Mouse (Mus musculus): ENCODE data around the gene Nupr1. TPM values are rescaled to one million over a fixed set of nuclear protein-coding genes. Genes with fewer than 3 reads are reported as not detected.

The Nupr1 gene
- polyA plus RNA-seq, 1 experiment, result not detected

GRCm38 (mm10) chr7:126668452-126668851 is 37.8 kb upstream of the Nupr1 start:
- Histone ChIP-seq H3K27ac (ENCODE audit: insufficient read depth, low read depth, low read length) (no peak overlapping the region), H3K4me3 (ENCODE audit: insufficient read depth, low read depth, low read length) (no peak overlapping the region), H3K4me1 (ENCODE audit: control insufficient read depth, insufficient read depth, low read length) (no peaks in the 10 kb centered on the region)
- WGBS, result 71% methylated on average over 5 of the region's 5 CpGs
- TF ChIP-seq POLR2A (IDR thresholded peaks at IDR 0.05; ENCODE audit: insufficient read depth, low read depth, low read length), result no peak
- TF ChIP-seq CTCF (IDR thresholded peaks at IDR 0.05; ENCODE audit: insufficient read depth, low read depth, low read length), result no peak

- TF ChIP-seq CTCF (IDR thresholded peaks at IDR 0.05; ENCODE audit: insufficient read depth, low read depth, low read length), result no peak
- no peak for TF ChIP-seq POLR2A (IDR thresholded peaks at IDR 0.05; ENCODE audit: insufficient read depth, low read depth, low read length)
- Histone ChIP-seq H3K27ac (ENCODE audit: insufficient read depth, low read depth, low read length) (no peak overlapping the region), H3K4me1 (ENCODE audit: control insufficient read depth, insufficient read depth, low read length) (no peaks in the 10 kb centered on the region), H3K4me3 (ENCODE audit: insufficient read depth, low read depth, low read length) (no peak overlapping the region)
- 80% methylated on average over 9 of the region's 9 CpGs for WGBS
Measured at GRCm38 (mm10) chr7:126667495-126668090, 36.9 kb upstream of the Nupr1 start.

- TF ChIP-seq POLR2A (IDR thresholded peaks at IDR 0.05; ENCODE audit: insufficient read depth, low read depth, low read length), result no peak
- no peak for TF ChIP-seq CTCF (IDR thresholded peaks at IDR 0.05; ENCODE audit: insufficient read depth, low read depth, low read length)
- no peaks in the 10 kb centered on the region for H3K4me1 ChIP-seq (ENCODE audit: control insufficient read depth, insufficient read depth, low read length)
- H3K27ac ChIP-seq (ENCODE audit: insufficient read depth, low read depth, low read length), result no peak overlapping the region
- 93% methylated on average over 3 of the region's 3 CpGs for WGBS
- no peak overlapping the region for H3K4me3 ChIP-seq (ENCODE audit: insufficient read depth, low read depth, low read length)
Measured at GRCm38 (mm10) chr7:126665269-126665668, 34.6 kb upstream of the Nupr1 start.

- Histone ChIP-seq H3K4me1 (ENCODE audit: control insufficient read depth, insufficient read depth, low read length) (no peaks in the 10 kb centered on the region), H3K27ac (ENCODE audit: insufficient read depth, low read depth, low read length) (no peak overlapping the region), H3K4me3 (ENCODE audit: insufficient read depth, low read depth, low read length) (no peak overlapping the region)
- WGBS, result 79% methylated on average over 8 of the region's 8 CpGs
- TF ChIP-seq POLR2A (IDR thresholded peaks at IDR 0.05; ENCODE audit: insufficient read depth, low read depth, low read length), result no peak
- TF ChIP-seq CTCF (IDR thresholded peaks at IDR 0.05; ENCODE audit: insufficient read depth, low read depth, low read length), result no peak
Measured at GRCm38 (mm10) chr7:126663646-126664045, 33.0 kb upstream of the Nupr1 start.

- H3K4me1 ChIP-seq (ENCODE audit: control insufficient read depth, insufficient read depth, low read length), result no peaks in the 10 kb centered on the region
- 94% methylated on average over 3 of the region's 3 CpGs for WGBS
- TF ChIP-seq CTCF (IDR thresholded peaks at IDR 0.05; ENCODE audit: insufficient read depth, low read depth, low read length), result no peak
- no peak for TF ChIP-seq POLR2A (IDR thresholded peaks at IDR 0.05; ENCODE audit: insufficient read depth, low read depth, low read length)
- H3K4me3 ChIP-seq (ENCODE audit: insufficient read depth, low read depth, low read length), result no peak overlapping the region
- H3K27ac ChIP-seq (ENCODE audit: insufficient read depth, low read depth, low read length), result no peak overlapping the region
Measured at GRCm38 (mm10) chr7:126659771-126660170, 29.1 kb upstream of the Nupr1 start.

- 50% methylated on average over 1 of the region's 1 CpGs for WGBS
- Histone ChIP-seq H3K4me1 (ENCODE audit: control insufficient read depth, insufficient read depth, low read length) (no peaks in the 10 kb centered on the region), H3K4me3 (ENCODE audit: insufficient read depth, low read depth, low read length) (no peak overlapping the region), H3K27ac (ENCODE audit: insufficient read depth, low read depth, low read length) (no peak overlapping the region)
- TF ChIP-seq POLR2A (IDR thresholded peaks at IDR 0.05; ENCODE audit: insufficient read depth, low read depth, low read length) (no peak), CTCF (IDR thresholded peaks at IDR 0.05; ENCODE audit: insufficient read depth, low read depth, low read length) (no peak)
Measured at GRCm38 (mm10) chr7:126657522-126657921, 26.9 kb upstream of the Nupr1 start.

GRCm38 (mm10) chr7:126655695-126656094 is 25.0 kb upstream of the Nupr1 start:
- TF ChIP-seq POLR2A (IDR thresholded peaks at IDR 0.05; ENCODE audit: insufficient read depth, low read depth, low read length) (no peak), CTCF (IDR thresholded peaks at IDR 0.05; ENCODE audit: insufficient read depth, low read depth, low read length) (no peak)
- Histone ChIP-seq H3K4me3 (ENCODE audit: insufficient read depth, low read depth, low read length) (no peak overlapping the region), H3K4me1 (ENCODE audit: control insufficient read depth, insufficient read depth, low read length) (no peaks in the 10 kb centered on the region), H3K27ac (ENCODE audit: insufficient read depth, low read depth, low read length) (no peak overlapping the region)
- WGBS, result 96% methylated on average over 3 of the region's 3 CpGs

GRCm38 (mm10) chr7:126653991-126654390 is 23.3 kb upstream of the Nupr1 start:
- TF ChIP-seq CTCF (IDR thresholded peaks at IDR 0.05; ENCODE audit: insufficient read depth, low read depth, low read length) (no peak), POLR2A (IDR thresholded peaks at IDR 0.05; ENCODE audit: insufficient read depth, low read depth, low read length) (no peak)
- Histone ChIP-seq H3K4me3 (ENCODE audit: insufficient read depth, low read depth, low read length) (no peak overlapping the region), H3K27ac (ENCODE audit: insufficient read depth, low read depth, low read length) (no peak overlapping the region), H3K4me1 (ENCODE audit: control insufficient read depth, insufficient read depth, low read length) (no peaks in the 10 kb centered on the region)
- WGBS, result 92% methylated on average over 2 of the region's 2 CpGs

- 96% methylated on average over 2 of the region's 2 CpGs for WGBS
- H3K27ac ChIP-seq (ENCODE audit: insufficient read depth, low read depth, low read length), result no peak overlapping the region
- H3K4me1 ChIP-seq (ENCODE audit: control insufficient read depth, insufficient read depth, low read length), result no peaks in the 10 kb centered on the region
- TF ChIP-seq CTCF (IDR thresholded peaks at IDR 0.05; ENCODE audit: insufficient read depth, low read depth, low read length), result no peak
- TF ChIP-seq POLR2A (IDR thresholded peaks at IDR 0.05; ENCODE audit: insufficient read depth, low read depth, low read length), result no peak
- H3K4me3 ChIP-seq (ENCODE audit: insufficient read depth, low read depth, low read length), result no peak overlapping the region
Measured at GRCm38 (mm10) chr7:126650852-126651251, 20.2 kb upstream of the Nupr1 start.
